Mouse (Mus musculus) testis, adult 2 months (tissue): Measurements from ENCODE around the gene Tfeb.

ENCODE experiments used
- CTCF ChIP-seq: fragments of 200-500 bp; IDR thresholded peaks from 2 replicates; pipeline ENCODE4 v1.5.1; 2012; ENCODE audit warnings: low read depth, mild to moderate bottlenecking, inconsistent platforms, low read length, moderate library complexity; ENCODE audit not compliant: control insufficient read depth, insufficient read depth, insufficient replicate concordance
- POLR2A ChIP-seq: fragments of 200-500 bp; IDR thresholded peaks from 2 replicates; pipeline ENCODE4 v1.6.1; 2012; ENCODE audit warnings: low read depth, mild to moderate bottlenecking, inconsistent platforms, low read length, moderate library complexity; ENCODE audit not compliant: control insufficient read depth

DNA sequence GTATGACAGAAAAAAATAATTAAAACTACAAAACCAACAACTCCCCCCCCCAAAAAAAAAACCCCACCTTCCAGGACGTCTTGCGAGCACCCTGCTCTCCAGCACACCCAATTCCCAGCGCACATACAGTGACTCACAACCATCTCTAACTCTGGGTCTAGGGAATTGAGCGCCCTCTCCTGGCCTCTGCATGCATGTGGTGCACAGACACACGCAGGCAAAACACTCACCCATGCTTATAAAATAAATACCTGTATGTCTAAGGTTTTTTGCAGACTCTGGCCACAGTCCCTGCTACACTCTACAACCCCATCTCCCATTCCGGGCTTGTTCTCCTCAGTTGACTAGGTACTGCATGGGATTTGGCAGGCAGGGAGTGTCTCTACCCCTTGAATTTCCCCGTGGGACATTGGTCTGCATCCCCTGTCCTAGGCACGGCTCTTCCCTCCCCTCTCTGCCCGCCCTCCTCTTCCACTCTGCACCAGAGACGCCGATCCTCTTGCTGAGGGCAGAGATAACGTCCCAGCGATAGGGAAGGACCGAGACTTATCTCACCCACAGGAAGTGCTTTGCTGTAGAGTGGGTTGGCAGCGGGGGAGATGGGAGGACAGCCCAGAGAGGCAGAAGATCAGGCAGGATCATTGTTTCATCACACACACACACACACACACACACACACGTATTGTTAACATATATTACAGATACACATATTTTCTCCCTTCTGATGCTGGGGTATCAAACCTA lies 6.3 kb downstream of the Tfeb start:
- no peak for TF ChIP-seq POLR2A
- peak; percentile 51; the same call in 1 of the 2 replicates for TF ChIP-seq CTCF
